Mouse (Mus musculus) midbrain, embryonic 13.5 days (tissue): ENCODE results near the gene Otud7b. TPM values are rescaled to one million over a fixed set of nuclear protein-coding genes. Genes with fewer than 3 reads are reported as not detected.

Experiments used
- ATAC-seq: fragments of 200-750 bp; cut with Nextera tagmentation; 2 replicates; pipeline ENCODE4 v1.8.0; 2017; ENCODE audit warnings: mild to moderate bottlenecking, moderate TSS enrichment, moderate library complexity
- H3K27ac ChIP-seq: fragments of 300-500 bp; sonication (generic); 2 replicates; pipeline ENCODE4 v1.5.1; 2015; ENCODE audit warnings: inconsistent platforms, mild to moderate bottlenecking, moderate library complexity
- H3K27me3 ChIP-seq: fragments of 300-500 bp; sonication (generic); 2 replicates; pipeline ENCODE4 v1.6.1; 2015; ENCODE audit warnings: mild to moderate bottlenecking, inconsistent platforms
- H3K36me3 ChIP-seq: fragments of 300-500 bp; sonication (generic); 2 replicates; pipeline ENCODE4 v1.6.1; 2015; ENCODE audit warnings: mild to moderate bottlenecking, inconsistent platforms
- H3K4me1 ChIP-seq: fragments of 300-500 bp; sonication (generic); replicated peaks from 2 replicates; pipeline ENCODE4 v1.6.1; 2015; ENCODE audit warnings: inconsistent platforms
- H3K4me2 ChIP-seq: fragments of 300-500 bp; sonication (generic); replicated peaks from 2 replicates; pipeline ENCODE4 v1.6.1; 2015; ENCODE audit warnings: moderate library complexity, mild to moderate bottlenecking, inconsistent platforms
- H3K4me3 ChIP-seq: fragments of 300-500 bp; sonication (generic); replicated peaks from 2 replicates; pipeline ENCODE4 v1.5.1; 2015; ENCODE audit warnings: mild to moderate bottlenecking, inconsistent platforms
- H3K9ac ChIP-seq: fragments of 300-500 bp; sonication (generic); replicated peaks from 2 replicates; pipeline ENCODE4 v1.6.1; 2015; ENCODE audit warnings: mild to moderate bottlenecking, inconsistent platforms
- H3K9me3 ChIP-seq: fragments of 300-500 bp; sonication (generic); 2 replicates; pipeline ENCODE4 v1.6.1; 2016; ENCODE audit warnings: mild to moderate bottlenecking, inconsistent platforms
- WGBS: fragments of 180-500 bp; shearing (Covaris S2); methylation state at CpG from one replicate; pipeline ENCODE4 v1.1.7; 2015; 5-methylcytosine and 5-hydroxymethylcytosine counted together
- polyA plus RNA-seq: library from polyadenylated mRNA; unstranded; fragments of >200 nt; fragmentation: Nextera tagmentation; extraction: Ambion mirVana; gene quantifications from 2 replicates; pipeline ENCODE4 v1.2.1, GENCODE M21; 2015

Gene Otud7b
- polyA plus RNA-seq, 1 experiment from 2014 or later: 11.4 TPM

DNA sequence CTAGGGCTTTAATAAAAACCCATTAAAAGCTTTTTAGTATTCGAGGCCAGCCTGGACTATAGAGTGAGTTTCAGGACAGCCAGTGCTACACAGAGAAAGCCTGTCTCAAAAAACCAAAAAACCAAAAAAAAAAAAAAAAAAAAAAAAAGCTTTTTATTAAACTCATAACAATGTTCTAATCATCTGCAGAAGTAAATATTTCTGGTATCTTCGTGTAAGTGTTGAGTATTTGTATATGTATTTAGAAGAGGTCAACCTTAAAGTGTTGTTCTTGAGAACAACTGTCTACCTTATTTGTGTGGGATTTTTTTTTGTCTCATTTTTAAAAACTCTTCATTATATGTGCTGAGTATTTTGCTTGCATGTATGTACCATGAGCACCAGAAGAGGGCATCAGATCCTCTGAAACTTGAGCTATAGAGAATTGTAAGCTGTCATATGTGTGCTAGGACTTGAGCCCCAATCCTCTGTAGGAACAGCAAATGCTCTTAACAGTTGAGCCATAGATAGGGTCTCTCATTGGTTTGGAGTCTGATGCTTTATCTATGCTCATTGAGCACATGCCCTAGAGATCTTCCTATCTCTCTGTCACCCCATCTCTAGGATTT is 14.3 kb upstream of the Otud7b start:
- ATAC-seq: no peak
- 72% methylated on average over 2 of the region's 2 CpGs for WGBS
- no peaks in the 10 kb centered on the region for H3K36me3 ChIP-seq
- H3K27ac ChIP-seq: no peak overlapping the region
- H3K9me3 ChIP-seq: no peaks in the 10 kb centered on the region
- H3K4me2 ChIP-seq: no peak overlapping the region
- no peak overlapping the region for H3K4me3 ChIP-seq
- H3K4me1 ChIP-seq: no peaks in the 10 kb centered on the region
- H3K27me3 ChIP-seq: no peaks in the 10 kb centered on the region
- no peak overlapping the region for H3K9ac ChIP-seq

DNA sequence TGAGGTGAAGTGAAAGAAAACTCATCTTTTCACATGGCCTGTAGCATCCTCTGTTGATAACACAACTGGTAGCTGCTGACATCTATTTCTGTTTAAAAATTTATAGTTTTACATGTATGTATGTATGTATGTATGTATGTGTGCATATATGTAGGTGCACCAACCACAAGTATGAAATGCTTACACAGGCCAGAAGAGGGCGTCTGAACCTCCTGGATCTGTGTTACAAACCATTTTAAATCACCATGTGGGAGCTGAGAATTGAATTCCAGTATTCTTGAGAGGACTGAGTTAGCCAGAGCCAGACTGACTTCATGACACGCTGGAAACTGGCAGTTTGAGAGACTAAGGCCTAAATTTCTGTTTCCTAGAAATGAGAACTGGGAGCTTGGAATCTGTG is 13.2 kb upstream of the Otud7b start:
- Histone ChIP-seq H3K9ac (no peak overlapping the region), H3K4me2 (no peak overlapping the region), H3K4me1 (no peaks in the 10 kb centered on the region), H3K9me3 (no peaks in the 10 kb centered on the region), H3K27me3 (no peaks in the 10 kb centered on the region), H3K4me3 (no peak overlapping the region), H3K36me3 (no peaks in the 10 kb centered on the region), H3K27ac (no peak overlapping the region)
- ATAC-seq: no peak
- WGBS: 74% methylated on average over 2 of the region's 2 CpGs

DNA sequence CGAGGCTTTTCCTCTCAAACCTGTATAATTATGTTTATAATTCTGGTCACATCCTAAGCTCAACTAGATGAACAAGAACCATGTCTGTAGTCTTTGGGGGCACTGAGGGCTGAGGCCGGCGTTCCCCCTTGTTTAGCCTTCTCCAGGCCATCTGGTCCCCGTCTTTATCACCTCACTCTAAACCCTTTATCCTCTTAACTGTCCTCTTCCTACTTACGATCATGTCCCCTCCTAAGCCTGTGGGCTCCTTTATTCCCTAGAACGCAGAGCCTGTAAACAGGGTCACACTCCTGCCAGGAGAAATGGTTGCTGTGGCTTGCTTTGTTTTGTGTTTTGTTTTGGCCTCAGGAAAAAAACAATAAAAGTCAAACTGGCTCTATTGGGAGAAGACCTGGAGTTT is 12.4 kb upstream of the Otud7b start:
- H3K9me3 ChIP-seq: no peaks in the 10 kb centered on the region
- no peaks in the 10 kb centered on the region for H3K36me3 ChIP-seq
- no peaks in the 10 kb centered on the region for H3K4me1 ChIP-seq
- ATAC-seq: no peak
- no peaks in the 10 kb centered on the region for H3K27me3 ChIP-seq
- H3K27ac ChIP-seq: no peak overlapping the region
- H3K9ac ChIP-seq: no peak overlapping the region
- H3K4me3 ChIP-seq: no peak overlapping the region
- 44% methylated on average over 6 of the region's 6 CpGs for WGBS
- H3K4me2 ChIP-seq: no peak overlapping the region

DNA sequence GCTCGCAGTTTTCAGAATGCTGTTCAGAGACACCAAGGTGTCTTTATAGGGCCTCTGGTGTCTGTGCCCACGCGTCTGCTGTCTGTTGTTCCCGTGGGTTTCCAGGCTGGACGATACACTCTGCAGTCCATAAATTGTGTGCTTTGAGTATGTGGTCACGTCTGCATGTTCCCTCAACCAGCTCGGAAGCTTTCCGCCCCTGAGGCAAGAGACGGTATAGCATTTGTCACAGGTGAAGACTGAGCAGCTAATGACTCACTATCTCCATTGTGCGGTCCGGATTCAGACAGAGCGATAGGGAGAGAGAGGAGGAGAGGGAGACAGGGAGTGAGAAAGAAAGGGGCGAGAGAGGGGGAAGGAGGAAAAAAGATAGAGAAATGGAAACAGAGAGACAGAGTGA is 10.8 kb upstream of the Otud7b start:
- Histone ChIP-seq H3K27me3 (no peaks in the 10 kb centered on the region), H3K27ac (no peak overlapping the region), H3K4me2 (no peak overlapping the region), H3K4me3 (no peak overlapping the region), H3K9ac (no peak overlapping the region), H3K4me1 (no peaks in the 10 kb centered on the region), H3K9me3 (no peaks in the 10 kb centered on the region), H3K36me3 (no peaks in the 10 kb centered on the region)
- ATAC-seq: no peak
- whole genome bisulfite sequencing: 77% methylated on average over 13 of the region's 13 CpGs

DNA sequence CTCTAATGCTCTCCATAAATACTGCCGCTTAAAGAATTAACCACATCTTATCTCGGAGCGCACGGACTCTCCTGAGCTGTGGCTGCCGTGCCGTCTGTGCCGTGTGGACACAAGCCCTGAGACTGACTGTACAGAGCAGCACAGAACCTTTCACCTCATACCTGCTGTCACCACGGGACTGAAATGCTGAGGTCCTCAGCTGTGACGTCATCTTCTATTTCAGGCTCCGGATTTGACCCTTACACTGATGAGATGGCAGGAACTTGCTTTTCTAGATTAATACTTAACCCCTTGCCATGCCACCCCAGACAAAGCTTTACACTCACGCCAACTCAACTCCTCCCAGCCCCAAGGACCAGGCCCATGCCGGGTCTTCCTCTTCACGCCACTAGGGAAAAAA is 10.1 kb upstream of the Otud7b start:
- Histone ChIP-seq H3K4me3 (no peak overlapping the region), H3K27me3 (no peaks in the 10 kb centered on the region), H3K9ac (no peak overlapping the region), H3K9me3 (no peaks in the 10 kb centered on the region), H3K4me1 (no peaks in the 10 kb centered on the region), H3K36me3 (no peaks in the 10 kb centered on the region), H3K4me2 (no peak overlapping the region), H3K27ac (no peak overlapping the region)
- ATAC-seq: no peak
- WGBS: 89% methylated on average over 13 of the region's 13 CpGs

DNA sequence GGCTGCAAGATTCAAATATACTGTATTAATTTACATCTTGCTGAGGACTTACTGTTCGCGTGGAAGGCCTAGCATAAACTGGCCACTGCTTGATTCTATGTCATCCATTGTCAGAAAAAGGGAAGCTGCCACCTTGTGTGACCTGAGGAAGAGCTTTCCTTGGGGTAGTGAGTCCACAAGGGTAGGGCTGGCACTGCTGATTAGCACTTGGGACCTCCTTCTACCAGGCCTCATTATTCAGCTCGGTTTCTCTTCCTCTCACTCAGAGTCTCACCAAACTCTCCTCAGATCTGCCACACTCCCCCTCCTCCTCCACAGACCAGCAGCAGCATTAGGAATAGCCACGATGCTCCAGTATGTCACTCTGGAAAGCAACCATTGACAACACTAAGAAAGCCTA is 6.2 kb upstream of the Otud7b start:
- no peaks in the 10 kb centered on the region; the same call in 1 of the 2 replicates for H3K27me3 ChIP-seq
- no peak overlapping the region for H3K4me3 ChIP-seq
- no peak overlapping the region for H3K27ac ChIP-seq
- no peaks in the 10 kb centered on the region for H3K36me3 ChIP-seq
- H3K9me3 ChIP-seq: no peaks in the 10 kb centered on the region
- ATAC-seq: no peak
- no peak overlapping the region for H3K4me2 ChIP-seq
- no peak overlapping the region for H3K9ac ChIP-seq
- 78% methylated on average over 4 of the region's 4 CpGs for WGBS
- H3K4me1 ChIP-seq: peaks cover 7% of the 10 kb centered on the region

DNA sequence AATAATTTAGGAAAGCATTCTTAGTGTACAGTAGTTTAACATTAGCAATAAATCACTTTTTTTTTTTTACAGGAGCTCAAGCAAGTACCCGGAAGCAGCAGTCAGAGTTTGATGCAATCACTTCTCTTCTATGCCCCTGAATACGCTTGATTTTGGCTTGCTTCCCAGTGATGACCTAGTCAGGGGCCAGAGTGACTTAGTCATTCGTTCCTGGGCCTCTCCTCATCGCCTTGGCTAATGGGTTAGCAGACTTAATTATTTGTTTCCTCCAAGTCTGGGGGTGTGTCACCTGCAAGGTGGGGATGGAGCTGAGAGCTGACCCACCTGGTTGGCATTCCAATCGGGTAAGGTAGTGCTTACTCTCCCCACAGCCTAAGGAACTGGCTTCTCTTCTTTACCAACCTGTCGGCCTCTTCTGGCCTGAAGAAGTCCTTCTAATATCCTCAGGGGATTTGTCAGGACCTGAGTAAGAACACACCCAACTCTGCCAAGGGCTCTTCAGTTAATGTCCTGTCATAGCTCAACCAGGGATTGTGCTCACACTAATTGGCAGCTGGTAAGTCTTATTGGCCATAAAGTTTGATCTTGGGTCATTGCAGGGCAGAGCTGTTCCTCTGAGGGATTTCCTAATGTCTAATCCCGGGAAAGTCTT is 5.6 kb upstream of the Otud7b start:
- H3K27me3 ChIP-seq: no peaks in the 10 kb centered on the region; the same call in 1 of the 2 replicates
- H3K4me1 ChIP-seq: peaks cover 9% of the 10 kb centered on the region
- no peaks in the 10 kb centered on the region for H3K36me3 ChIP-seq
- WGBS: 77% methylated on average over 7 of the region's 7 CpGs
- H3K4me2 ChIP-seq: no peak overlapping the region
- H3K4me3 ChIP-seq: no peak overlapping the region
- no peaks in the 10 kb centered on the region for H3K9me3 ChIP-seq
- H3K27ac ChIP-seq: no peak overlapping the region
- no peak overlapping the region for H3K9ac ChIP-seq
- no peak for ATAC-seq

DNA sequence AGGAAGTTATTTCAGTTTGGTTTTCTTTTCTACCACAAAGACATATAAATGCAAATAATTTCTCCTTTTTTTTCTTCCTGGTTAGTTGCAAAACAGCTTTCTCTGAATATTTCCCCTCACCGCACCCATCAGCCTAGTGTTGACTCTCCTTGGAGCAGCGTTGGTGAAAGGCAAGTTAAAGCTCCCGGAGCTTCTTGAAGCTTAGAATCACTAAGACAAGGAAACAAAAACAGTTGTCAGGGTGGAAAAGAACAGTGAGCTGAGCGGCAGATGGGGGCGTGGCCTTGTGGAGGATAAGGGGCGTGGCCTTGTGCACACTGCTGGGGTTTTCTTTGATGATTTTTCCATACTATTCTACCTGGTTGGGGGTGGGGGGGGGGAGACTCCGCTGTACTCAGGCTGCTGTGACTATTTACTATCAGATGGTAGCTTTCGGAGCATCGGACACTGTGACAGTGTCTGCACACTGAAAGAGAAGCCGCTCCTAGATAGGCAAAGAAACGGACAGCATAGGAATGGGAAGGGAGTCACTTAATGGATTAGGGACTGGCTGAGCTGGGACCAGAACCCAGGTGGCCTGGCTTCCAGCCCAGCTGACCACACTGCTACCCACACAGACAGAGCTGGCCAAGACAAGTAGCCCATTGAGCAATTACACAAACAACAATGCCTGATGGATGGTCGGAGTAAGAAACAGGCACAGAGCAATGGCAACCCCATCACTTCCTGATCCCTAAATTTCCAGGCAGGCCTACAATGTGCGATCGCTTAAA is 2.0 kb upstream of the Otud7b start:
- 17% methylated on average over 14 of the region's 14 CpGs for WGBS

DNA sequence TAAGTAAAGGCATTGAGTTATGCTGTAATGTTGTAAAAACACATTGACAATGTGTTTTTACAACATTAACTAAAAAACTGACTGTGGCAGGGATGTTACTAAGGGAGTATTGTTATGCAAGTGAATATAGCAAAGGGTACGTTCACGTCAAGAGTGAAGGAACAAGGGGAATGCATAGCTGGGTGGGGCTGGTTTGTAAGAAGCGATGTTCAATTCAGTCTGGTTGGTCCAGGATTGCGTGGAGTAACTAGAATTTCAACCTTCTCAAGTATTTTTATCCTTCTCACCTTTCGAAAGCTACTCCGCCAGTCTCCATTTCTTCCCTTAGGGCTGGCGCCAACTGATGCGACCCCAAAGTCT is 446 bp upstream of the Otud7b start:
- H3K36me3 ChIP-seq: no peaks in the 10 kb centered on the region
- H3K4me1 ChIP-seq: peaks cover 36% of the 10 kb centered on the region
- H3K4me3 ChIP-seq: peak overlapping the region; percentile 85
- peak overlapping the region; percentile 87 for H3K4me2 ChIP-seq
- 5% methylated on average over 8 of the region's 8 CpGs for WGBS
- H3K9me3 ChIP-seq: no peaks in the 10 kb centered on the region
- H3K27me3 ChIP-seq: no peaks in the 10 kb centered on the region; the same call in 1 of the 2 replicates
- H3K27ac ChIP-seq: peak overlapping the region; percentile 79; the same call in 1 of the 2 replicates
- peak overlapping the region; percentile 90 for H3K9ac ChIP-seq
- ATAC-seq: no peak; the same call in 1 of the 2 replicates

More for the DNA sequence above, 2.0 kb upstream of the Otud7b start:
- H3K4me1 ChIP-seq: peaks cover 36% of the 10 kb centered on the region
- peak overlapping the region; percentile 26 for H3K4me3 ChIP-seq
- no peak overlapping the region for H3K9ac ChIP-seq
- H3K9me3 ChIP-seq: no peaks in the 10 kb centered on the region
- no peaks in the 10 kb centered on the region for H3K36me3 ChIP-seq
- H3K4me2 ChIP-seq: peak overlapping the region; percentile 49
- ATAC-seq: peak; percentile 27
- no peaks in the 10 kb centered on the region; the same call in 1 of the 2 replicates for H3K27me3 ChIP-seq
- H3K27ac ChIP-seq: no peak overlapping the region

DNA sequence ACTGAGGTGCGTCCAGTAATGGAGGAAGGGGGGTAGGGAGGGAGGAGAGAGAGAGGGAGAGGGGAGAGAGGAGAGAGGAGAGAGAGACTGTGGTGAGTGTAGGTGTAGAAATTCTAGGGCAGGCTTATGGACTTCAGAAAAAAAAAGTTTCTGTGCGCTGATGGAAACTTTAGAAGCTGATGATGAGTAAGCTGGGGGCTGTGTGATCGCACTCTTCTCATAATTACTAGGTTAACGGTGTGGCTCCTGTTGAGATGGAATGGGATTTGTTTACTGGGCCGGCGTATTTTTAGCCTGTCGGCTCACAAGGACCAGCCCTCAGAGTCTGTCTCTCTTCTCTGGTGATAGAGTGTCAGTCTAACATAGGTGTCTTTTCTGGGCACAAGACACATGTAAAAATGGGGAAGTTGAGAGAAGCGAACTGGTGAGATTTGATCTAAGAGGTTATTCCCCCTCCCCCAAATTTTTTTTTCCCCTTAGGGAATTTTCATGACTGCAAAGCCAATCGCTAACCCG is 963 bp downstream of the Otud7b start:
- Histone ChIP-seq H3K9ac (peak overlapping the region; percentile 90), H3K4me1 (peaks cover 36% of the 10 kb centered on the region), H3K4me2 (peak overlapping the region; percentile 87), H3K36me3 (no peaks in the 10 kb centered on the region), H3K4me3 (peak overlapping the region; percentile 85), H3K27ac (no peak overlapping the region), H3K9me3 (no peaks in the 10 kb centered on the region), H3K27me3 (no peaks in the 10 kb centered on the region; the same call in 1 of the 2 replicates)
- 11% methylated on average over 10 of the region's 10 CpGs for WGBS
- no peak for ATAC-seq

DNA sequence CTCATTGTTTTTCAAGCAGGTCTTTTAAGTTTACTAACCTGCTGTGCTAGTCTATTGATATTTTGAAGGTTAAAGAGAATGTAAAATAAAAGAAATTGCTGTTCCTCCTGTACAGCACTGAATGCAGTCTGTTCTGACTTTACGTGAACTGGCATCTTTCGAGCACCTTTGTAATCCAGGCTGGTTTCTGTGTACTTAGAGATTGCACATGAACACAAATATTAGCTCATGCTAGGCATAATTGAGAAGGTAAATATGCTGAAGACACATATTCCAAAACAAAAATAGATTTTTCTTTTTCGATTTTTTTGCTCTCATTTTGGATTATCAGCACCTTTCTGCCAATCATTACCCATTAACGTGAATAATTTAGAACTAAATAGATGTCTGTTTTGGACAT is 1.8 kb downstream of the Otud7b start:
- H3K27me3 ChIP-seq: no peaks in the 10 kb centered on the region; the same call in 1 of the 2 replicates
- H3K9ac ChIP-seq: no peak overlapping the region
- H3K9me3 ChIP-seq: no peaks in the 10 kb centered on the region
- H3K4me3 ChIP-seq: no peak overlapping the region
- H3K4me1 ChIP-seq: peaks cover 36% of the 10 kb centered on the region
- no peak overlapping the region for H3K27ac ChIP-seq
- 86% methylated on average over 4 of the region's 4 CpGs for WGBS
- H3K4me2 ChIP-seq: no peak overlapping the region
- ATAC-seq: no peak
- H3K36me3 ChIP-seq: no peaks in the 10 kb centered on the region

DNA sequence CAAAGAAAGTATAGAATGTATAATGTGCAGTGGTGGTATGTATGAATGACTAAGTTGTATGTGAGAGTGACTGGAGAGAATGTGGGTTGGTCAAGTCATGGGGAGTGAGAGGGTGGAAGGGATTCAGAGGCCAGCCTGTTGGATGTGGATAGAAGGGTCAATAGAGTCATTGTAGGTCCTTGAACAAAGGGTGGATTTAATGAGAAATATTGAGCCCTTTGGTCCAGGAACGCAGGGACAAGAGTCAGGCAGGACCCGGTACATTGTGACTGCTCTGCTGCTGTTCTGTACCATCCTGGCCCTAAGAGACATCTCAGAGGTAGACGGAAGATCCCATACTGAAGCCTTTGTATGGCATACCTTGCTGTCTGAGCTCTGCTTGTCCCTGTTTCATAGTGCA is 4.0 kb downstream of the Otud7b start:
- 81% methylated on average over 3 of the region's 3 CpGs for WGBS
- Histone ChIP-seq H3K36me3 (no peaks in the 10 kb centered on the region), H3K4me2 (no peak overlapping the region), H3K9me3 (no peaks in the 10 kb centered on the region), H3K27ac (no peak overlapping the region), H3K4me1 (peaks cover 29% of the 10 kb centered on the region), H3K4me3 (no peak overlapping the region), H3K9ac (no peak overlapping the region), H3K27me3 (no peaks in the 10 kb centered on the region)
- no peak for ATAC-seq
